Mouse (Mus musculus): Measurements from ENCODE around the gene Pld1.

The Pld1 gene

DNA sequence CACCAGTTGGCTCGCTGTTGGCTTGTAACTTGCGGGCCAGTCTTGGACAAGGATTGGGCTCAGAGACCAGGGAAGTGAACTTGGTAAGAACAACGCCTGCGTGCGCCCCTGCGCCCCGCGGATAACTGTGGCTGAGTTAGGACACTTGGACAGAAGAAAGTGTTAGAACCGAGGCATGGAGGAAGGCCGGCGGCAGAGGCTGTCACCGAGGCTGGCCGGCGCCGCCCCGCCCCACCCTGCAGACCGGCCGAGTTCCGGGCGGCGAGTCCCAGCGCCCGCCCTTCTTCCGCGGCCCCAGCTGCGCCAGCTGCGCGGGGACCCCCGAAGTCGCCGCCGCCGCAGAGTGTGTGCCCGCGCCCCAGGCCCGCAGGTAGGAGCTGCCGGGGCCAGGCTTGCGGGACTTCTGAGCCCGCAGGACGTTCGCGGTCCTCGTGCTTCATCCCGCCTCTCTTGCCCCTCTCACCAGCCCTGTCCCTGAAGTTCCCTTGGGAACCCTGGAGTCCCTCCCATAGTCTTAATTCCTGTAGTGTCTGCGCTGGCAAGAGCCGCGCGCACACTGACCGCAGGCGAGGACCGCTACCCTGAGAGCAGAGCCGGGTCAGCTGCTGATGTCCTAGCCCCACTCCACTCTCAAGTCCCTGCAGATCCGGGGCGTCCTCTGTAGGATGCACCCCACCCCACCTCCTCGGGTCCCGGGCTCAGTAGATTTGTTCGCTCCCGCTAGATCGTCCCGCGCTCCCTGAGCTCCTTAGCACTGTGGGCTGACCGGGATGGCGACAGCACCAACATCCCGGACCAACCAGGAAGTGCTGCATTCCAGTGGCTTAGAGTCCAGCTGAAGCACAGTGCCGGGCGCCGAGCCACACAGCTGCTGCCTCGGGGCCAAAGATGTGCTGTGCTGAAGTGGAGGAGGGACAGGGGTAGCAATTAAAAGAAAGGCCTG is at the start of gene Pld1:
TSS of gene Pld1 (plus strand) at position 315 of the 943 bp plus-strand sequence.
- DNase-seq, result peak; percentile 45

DNA sequence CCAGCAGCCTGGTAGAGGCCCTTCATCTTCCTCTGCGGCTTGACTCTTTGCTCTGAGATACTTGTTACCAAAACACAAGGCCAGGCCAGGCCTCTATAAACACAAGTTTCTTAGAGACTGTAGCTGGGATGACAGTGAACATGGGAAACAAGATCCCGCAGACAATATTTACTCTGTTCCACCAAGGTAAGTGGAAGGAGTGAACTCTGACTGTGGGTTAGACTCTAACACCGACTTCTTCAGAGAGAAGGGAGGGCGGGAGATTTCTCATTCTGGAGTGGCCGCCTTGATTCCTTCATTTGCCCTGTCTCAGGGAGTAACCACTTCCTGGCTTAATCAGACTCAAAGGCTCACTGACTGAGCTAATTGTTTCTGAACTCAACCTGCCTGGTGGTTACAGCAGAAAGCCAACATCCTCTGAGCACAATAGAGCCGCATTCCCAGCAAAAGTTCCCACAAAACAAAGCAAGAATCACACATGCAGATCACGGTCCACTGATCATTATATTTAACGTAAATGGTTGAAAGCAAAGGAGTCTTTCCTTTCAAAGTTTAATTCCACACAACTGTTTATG is 42.1 kb upstream of the Pld1 start, which contains the start of gene Tmem212:
TSS of gene Tmem212 (minus strand) at position 51 of the 575 bp plus-strand sequence.
- DNase-seq, result no peak

- DNase-seq, result no peak
Measured at GRCm38 (mm10) chr3:27898178-27898577, 40.3 kb upstream of the Pld1 start.

DNA sequence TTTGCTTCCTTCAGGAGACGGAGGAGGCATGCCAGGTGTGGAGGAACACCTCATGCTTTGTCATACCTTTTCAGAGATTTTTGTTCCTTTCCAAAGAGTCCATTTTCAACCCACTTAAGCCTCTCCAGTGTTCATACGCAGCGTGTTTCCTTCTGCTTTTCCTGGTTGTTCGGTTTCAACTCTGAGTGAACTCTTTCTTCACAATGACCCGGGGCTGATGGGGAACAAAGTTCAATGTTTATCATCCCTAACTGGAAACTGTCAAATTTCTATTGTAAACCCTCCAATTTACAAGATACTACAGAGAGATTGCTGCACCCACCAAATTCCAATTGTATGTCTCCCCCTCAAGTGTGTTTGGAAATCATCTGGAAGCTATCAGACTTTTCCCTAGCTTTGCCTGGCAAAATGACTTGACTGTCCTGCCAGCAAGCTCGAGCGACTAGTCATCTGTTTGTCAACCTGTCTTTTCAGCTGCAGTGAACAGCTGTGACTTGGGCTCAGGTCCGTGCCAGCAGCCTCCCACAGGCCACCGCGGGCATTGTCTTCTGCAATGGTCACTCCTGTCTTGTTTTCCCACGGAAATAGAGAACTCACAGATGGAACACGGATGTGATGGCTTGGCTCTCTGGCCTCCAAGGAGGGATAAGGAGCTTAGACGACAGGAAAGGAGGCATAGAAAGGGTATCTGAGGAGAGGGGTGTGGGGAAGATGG is 39.3 kb upstream of the Pld1 start:
- DNase-seq, result no peak

DNA sequence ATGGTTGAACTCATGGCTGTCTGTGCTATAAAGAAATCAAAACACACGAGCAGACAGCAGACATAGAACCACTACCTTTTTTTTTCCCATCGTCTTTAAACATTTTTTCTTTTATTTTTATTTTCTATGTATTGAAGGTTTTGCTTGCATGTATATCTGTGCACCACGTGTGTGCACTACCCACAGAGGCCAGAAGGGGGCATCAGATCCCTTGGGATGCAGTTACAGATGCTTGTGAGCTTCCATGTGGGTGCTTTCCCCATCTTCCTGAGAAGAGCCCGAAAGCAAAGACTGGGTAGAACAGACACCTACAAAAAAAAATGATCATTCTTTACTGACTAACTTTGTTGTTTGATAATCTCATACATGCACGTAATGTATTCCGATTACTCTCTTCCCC is 36.6 kb upstream of the Pld1 start:
- no peak for DNase-seq

- DNase-seq, result no peak
Measured at GRCm38 (mm10) chr3:27904659-27905330, 33.7 kb upstream of the Pld1 start.

GRCm38 (mm10) chr3:27906647-27907209 is 31.8 kb upstream of the Pld1 start:
- no peak for DNase-seq

DNA sequence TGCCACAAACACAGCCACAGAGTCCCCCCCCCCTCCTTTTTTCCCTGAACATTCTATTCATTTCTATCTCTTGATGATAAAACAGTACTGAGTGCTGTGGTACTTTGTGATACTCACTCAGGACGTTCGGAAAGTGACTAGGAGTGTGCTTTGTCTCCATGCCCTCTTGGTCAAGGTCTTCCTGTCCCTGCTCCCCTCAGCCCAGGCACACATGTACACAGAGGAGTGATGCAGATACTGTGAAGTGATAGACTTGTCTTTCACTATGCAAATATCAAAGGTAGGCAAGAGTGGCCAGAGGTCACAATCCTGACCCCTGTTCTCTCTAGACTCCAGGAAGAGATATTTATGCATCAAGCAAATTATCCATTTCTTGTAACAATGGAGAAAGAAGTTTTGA is 31.2 kb upstream of the Pld1 start:
- no peak for DNase-seq

- no peak for DNase-seq
Measured at GRCm38 (mm10) chr3:27908316-27908715, 30.2 kb upstream of the Pld1 start.

DNA sequence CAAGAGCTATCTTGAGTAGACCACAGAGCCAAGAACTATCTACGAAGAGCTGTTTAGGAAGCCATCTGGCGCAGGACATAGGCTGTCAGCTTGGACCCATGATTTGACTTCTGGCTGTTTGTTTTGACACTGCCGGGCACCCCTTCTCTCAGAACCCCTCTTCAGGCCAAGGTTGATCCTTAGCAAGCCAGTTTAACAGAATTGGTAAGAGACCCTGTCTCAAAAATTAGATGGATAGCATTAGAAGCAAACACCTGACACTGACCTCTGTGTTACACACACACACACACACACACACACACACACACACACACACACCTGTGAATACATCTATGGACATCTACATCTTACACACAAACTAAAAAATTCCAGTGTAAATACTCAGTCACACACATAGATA is 29.5 kb upstream of the Pld1 start:
- DNase-seq, result no peak

- DNase-seq, result no peak
Measured at GRCm38 (mm10) chr3:27918656-27919436, 19.6 kb upstream of the Pld1 start.

GRCm38 (mm10) chr3:27921268-27922020 is 17.1 kb upstream of the Pld1 start:
- DNase-seq, result no peak

DNA sequence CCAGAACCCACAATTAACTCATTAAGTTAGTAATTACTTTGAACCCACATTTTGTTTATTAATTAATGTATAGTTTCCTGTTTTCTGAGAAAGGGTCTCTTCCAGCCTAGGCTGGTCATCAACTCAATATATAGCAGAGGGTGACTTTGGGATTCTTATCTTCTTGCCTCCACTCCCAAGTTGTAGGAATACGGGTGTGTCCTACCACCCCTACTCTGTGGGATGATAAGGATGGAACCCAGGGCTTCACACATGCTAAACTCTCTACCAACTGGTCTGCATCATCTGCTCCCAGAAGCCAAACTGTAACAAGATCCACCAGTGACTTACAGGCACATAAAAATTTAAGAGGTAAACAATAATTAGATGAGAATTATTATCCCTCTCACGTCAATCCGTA is 14.5 kb upstream of the Pld1 start:
- no peak for DNase-seq

DNA sequence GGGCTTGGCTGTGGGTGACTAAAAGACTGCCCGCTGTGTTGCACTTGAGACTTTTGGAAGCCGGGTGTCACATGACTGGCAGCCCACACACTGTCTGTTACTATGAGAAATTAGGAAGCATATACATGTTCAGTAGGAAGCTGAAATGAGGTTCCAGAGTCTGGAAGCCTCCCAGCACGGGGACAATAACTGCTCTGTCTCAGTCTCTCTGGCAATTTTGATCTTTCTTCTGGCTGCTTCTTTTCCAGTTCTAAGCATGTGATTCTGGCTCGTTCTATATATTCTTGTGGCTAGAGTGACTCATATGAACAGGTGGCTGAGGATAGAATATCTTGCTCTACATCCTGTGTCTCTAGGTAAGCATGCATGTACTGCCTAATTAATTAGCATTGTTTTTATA is 9.3 kb upstream of the Pld1 start:
- DNase-seq, result peak; percentile 14

DNA sequence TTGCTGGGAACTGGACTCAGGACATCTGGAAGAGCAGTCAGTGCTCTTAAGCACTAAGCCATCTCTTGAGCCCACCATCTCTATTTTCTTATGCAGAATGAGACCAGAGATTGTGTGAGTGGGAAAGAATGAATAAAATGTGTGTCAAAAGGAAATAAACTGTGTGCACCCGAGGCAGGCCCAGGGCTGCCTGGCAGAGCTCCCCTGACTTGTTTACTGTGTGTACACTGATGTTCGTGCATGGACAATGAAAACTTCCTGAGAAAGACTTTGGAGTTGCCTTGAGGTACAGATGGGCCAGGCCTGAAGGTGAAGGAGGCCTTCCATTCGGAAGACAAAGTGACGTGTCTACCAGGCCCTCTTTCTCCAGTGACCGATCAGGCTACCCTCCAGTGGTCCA is 6.1 kb upstream of the Pld1 start:
- no peak for DNase-seq

DNA sequence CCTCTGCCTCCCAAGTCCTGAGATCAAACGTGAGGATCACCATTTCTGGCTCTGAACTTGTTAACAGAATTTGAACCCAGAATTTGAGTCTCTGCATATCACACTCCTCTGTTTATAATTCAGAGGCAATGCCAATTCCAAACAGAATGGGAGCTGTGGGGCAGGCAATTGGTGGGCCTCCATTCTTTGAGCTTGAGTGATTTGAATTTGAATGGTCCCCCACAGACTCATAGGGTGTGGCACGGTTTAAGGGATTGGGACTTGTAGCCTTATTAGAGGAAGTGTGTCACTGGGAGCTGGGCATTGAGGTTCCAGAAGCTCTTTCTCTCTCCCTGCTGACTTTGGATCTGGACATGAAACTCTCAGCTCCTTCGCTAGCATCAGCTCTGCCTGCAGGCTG is 2.9 kb upstream of the Pld1 start:
- no peak for DNase-seq

DNA sequence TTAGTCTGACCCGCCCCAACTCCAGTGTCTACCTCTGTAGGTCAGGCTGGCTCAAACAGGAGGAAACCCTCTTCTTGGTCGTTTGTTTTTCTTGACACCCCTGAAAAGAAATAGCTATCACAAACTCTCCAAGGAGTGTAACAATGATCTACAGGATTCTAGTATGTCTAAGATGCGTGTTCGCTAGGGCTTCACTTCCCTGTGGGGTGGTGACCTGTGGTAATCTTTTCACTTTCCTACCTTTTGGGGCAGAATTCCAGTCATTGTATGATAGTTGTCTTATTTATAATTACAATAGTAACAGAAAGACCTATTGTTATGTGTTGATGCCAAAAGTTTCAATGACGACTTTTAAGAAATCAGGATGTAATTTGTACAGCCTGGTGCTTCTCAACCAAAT is 1.8 kb upstream of the Pld1 start:
- DNase-seq, result no peak

- DNase-seq, result no peak
Measured at GRCm38 (mm10) chr3:27937144-27938110, 1.1 kb upstream of the Pld1 start.

- no peak for DNase-seq
Measured at GRCm38 (mm10) chr3:27941634-27942033, 3.1 kb downstream of the Pld1 start.

DNA sequence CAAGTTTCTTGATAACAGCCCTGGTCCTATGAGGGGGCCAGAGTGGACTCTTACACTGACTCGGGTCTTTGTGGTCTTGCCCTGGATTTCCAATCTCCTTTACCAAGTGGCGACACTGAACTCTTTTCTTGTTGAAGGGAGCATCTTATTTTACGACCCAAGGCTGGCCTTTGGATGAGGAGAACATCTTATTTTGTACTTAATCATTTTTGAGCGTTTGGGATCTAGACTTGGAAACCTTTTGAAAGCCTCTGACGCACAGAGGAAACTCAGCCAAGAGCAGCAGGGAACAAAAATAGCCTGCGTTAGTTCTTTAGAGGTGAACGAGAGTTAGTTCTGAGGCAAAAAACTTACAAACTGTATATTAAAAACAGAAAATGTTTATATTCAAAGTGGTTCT is 4.5 kb downstream of the Pld1 start:
- no peak for DNase-seq
